Mouse (Mus musculus) small intestine, adult 2 months (tissue): ENCODE data around the gene Gm7694.

Experiments used
- CTCF ChIP-seq: fragments of 200-500 bp; IDR thresholded peaks from 2 replicates; pipeline ENCODE4 v1.5.1; 2012; ENCODE audit warnings: low read depth, mild to moderate bottlenecking, control low read depth, inconsistent platforms, low read length, moderate library complexity, mixed read lengths; ENCODE audit not compliant: insufficient replicate concordance, insufficient read length; ENCODE audit errors: extremely low read depth
- POLR2A ChIP-seq: fragments of 200-500 bp; IDR thresholded peaks from 2 replicates; pipeline ENCODE4 v1.6.1; 2012; ENCODE audit warnings: low read depth, mild to moderate bottlenecking, control low read depth, inconsistent platforms, low read length, moderate library complexity

GRCm38 (mm10) chr1:170322046-170322445 lies 15.9 kb upstream of the Gm7694 start:
- TF ChIP-seq CTCF (no peak), POLR2A (no peak)
